Mouse (Mus musculus) olfactory bulb, adult 2 months (tissue): ENCODE measurements around the gene Gm20403. TPM values are rescaled to one million over a fixed set of nuclear protein-coding genes. Genes with fewer than 3 reads are reported as not detected.
"Not testable (repeated sequence)": the region's sequence is repeated elsewhere in the genome, so short reads cannot be mapped to it uniquely, and the experiment has no call there.

Experiments used
- H3K27ac ChIP-seq: fragments of 200-500 bp; 2 replicates; pipeline ENCODE4 v1.5.1; 2012; ENCODE audit warnings: low read depth, low read length; ENCODE audit not compliant: insufficient read depth
- H3K4me1 ChIP-seq: fragments of 200-500 bp; 2 replicates; pipeline ENCODE4 v1.6.1; 2012; ENCODE audit warnings: low read length; ENCODE audit not compliant: control insufficient read depth, insufficient read depth
- H3K4me3 ChIP-seq: fragments of 200-500 bp; 2 replicates; pipeline ENCODE4 v1.5.1; 2012; ENCODE audit warnings: mild to moderate bottlenecking, low read depth, low read length, moderate library complexity; ENCODE audit not compliant: insufficient read depth
- CTCF ChIP-seq: fragments of 200-500 bp; IDR thresholded peaks from 2 replicates; pipeline ENCODE4 v1.5.1; 2012; ENCODE audit warnings: low read depth, mild to moderate bottlenecking, low read length, moderate library complexity; ENCODE audit not compliant: insufficient read depth
- POLR2A ChIP-seq: fragments of 200-500 bp; IDR thresholded peaks from 2 replicates; pipeline ENCODE4 v1.6.1; 2012; ENCODE audit warnings: mild to moderate bottlenecking, low read depth, low read length, moderate library complexity; ENCODE audit not compliant: insufficient read depth
- WGBS: fragments of 180-500 bp; shearing (Covaris S2); methylation state at CpG from one replicate; pipeline ENCODE4 v1.1.7; 2018; 5-methylcytosine and 5-hydroxymethylcytosine counted together
- polyA plus RNA-seq: library from polyadenylated mRNA; stranded (reverse); fragments of >200 nt; gene quantifications from 2 replicates; pipeline ENCODE4 v1.2.4, GENCODE M21; 2012; ENCODE audit warnings: low replicate concordance; ENCODE audit not compliant: missing spikeins, insufficient read depth, insufficient read length

Gm20403 gene
- polyA plus RNA-seq, 1 experiment, result not detected

DNA sequence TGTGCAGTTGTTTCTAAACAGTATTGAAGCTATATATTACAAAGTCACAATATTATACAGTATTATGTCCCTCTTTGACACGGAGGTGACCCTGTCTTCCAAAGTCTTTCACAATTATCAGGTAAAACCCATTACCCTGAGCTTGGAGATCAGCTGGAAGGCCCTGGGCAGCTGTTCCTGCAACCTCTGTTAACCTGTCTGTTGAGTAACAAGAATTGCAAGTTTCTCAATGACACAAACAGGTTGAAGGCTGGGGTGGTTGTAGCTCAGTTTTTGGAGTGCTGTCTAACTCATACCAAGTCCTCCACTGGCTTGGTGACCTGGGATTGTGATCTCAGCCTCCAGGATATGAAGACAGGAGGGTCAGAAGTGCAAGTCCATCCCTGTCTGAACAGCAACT is 26.7 kb upstream of the Gm20403 start:
- 90% methylated on average over 1 of the region's 1 CpGs for WGBS
- H3K27ac ChIP-seq, result no peak overlapping the region
- no peaks in the 10 kb centered on the region for H3K4me1 ChIP-seq
- TF ChIP-seq POLR2A, result no peak
- no peak overlapping the region for H3K4me3 ChIP-seq

DNA sequence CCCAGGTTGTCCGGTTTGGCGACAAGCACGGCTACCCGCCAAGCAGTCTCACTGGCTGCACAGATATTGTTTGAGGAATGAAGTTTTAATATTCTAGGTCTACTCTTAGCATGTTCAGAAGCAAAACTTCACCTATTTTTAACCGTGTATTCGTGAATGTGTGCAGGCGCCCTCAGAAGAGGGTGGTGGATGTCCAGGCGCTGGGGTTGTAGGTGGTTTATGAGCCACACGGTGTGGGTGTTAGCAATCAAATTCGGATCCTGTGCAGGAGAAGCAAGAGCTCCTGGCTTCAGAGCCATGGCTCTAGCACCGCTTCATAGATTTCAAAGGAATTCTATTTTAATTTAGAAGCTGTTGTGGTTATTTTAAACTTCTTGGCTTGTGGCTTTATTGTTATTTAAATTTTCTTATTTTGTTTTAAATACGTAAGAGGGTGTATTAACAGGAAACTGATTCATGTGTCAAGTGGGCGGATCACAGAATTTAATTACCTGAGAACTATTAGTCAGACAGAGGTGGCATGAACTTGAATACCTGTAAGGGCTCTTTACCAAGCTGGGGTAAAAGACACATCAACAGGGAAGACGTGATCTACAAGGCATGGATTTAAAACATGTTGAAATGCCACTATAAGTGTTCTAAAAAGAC is 21.2 kb upstream of the Gm20403 start:
- H3K27ac ChIP-seq, result no peak overlapping the region
- 47% methylated on average over 14 of the region's 14 CpGs for WGBS
- peaks cover 4% of the 10 kb centered on the region for H3K4me1 ChIP-seq
- TF ChIP-seq POLR2A, result no peak
- TF ChIP-seq CTCF, result no peak
- H3K4me3 ChIP-seq, result no peak overlapping the region

- Histone ChIP-seq H3K27ac (no peak overlapping the region), H3K4me3 (no peak overlapping the region), H3K4me1 (peaks cover 4% of the 10 kb centered on the region)
- TF ChIP-seq CTCF, result no peak
- whole genome bisulfite sequencing, result 87% methylated on average over 7 of the region's 7 CpGs
These were observed 19.7 kb upstream of the Gm20403 start for GRCm38 (mm10) chr12:55006071-55006470.

GRCm38 (mm10) chr12:55004396-55004795 is 18.1 kb upstream of the Gm20403 start:
- TF ChIP-seq CTCF, result no peak
- TF ChIP-seq POLR2A, result no peak
- Histone ChIP-seq H3K4me1 (peaks cover 4% of the 10 kb centered on the region), H3K27ac (no peak overlapping the region), H3K4me3 (no peak overlapping the region)
- 95% methylated on average over 3 of the region's 3 CpGs for WGBS

DNA sequence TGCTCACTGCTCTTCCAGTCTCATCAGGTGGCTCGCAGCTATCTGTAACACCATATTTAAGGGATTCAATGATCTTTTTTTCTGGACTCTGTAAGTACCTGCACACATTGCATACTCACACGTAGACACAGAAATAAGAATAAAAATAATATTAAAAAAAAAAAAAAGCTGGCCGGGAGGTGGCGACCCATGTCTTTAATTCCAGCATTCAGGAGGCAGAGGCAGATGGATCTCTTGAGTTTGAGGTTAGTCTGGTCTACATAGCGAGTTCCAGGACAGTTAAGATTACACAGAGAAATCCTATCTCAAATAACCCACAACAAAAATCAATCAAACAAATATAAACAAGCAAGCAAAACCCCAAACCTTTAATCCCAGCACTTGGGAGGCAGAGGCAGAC is 17.5 kb upstream of the Gm20403 start:
- no peak overlapping the region for H3K27ac ChIP-seq
- TF ChIP-seq CTCF (no peak), POLR2A (no peak)
- WGBS, result 94% methylated on average over 5 of the region's 5 CpGs

GRCm38 (mm10) chr12:55002532-55002931 is 16.2 kb upstream of the Gm20403 start:
- not testable (repeated sequence) for H3K27ac ChIP-seq, H3K4me3 ChIP-seq, H3K4me1 ChIP-seq
- WGBS, result 93% methylated on average over 7 of the region's 7 CpGs

More for the DNA sequence above, 17.5 kb upstream of the Gm20403 start:
- Histone ChIP-seq H3K4me3 (no peak overlapping the region), H3K4me1 (peaks cover 4% of the 10 kb centered on the region)

DNA sequence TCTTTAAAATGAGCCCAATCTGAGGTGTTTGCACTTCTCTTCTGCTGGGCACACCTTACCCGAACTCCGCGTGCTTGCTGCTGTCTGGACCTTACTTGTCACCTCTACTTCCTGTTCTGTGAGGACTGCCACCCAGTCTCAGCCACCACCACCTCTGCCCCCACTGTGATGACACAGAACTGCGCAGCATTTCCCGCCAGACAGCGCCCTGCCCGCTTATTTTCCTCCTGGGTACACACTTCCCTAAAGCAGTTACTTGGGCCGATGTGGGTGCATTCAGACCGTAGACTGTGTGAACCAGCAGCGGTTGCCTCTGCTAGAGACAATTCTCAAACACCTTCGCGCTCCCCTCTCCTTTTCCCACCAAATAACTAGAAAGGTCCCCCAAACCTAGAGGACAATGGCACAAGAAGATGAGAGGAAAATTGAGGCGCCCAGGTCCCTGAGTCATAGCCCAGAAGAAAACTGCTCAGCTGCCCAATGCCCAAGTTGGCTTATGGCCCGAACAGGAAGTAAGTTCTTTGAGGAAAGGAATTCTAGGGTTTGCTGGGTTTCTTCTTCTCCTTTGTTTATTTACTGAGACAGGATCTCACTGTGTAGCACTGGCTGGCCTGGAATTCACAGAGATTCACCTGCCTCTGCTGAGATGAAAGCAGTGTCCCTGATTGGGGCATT is 12.8 kb upstream of the Gm20403 start:
- no peaks in the 10 kb centered on the region for H3K4me1 ChIP-seq
- TF ChIP-seq POLR2A, result no peak
- 87% methylated on average over 14 of the region's 14 CpGs for WGBS
- no peak overlapping the region for H3K27ac ChIP-seq
- H3K4me3 ChIP-seq, result no peak overlapping the region

GRCm38 (mm10) chr12:54998411-54998810 is 12.1 kb upstream of the Gm20403 start:
- H3K4me3 ChIP-seq, result no peak overlapping the region
- H3K27ac ChIP-seq, result no peak overlapping the region
- WGBS, result 82% methylated on average over 5 of the region's 5 CpGs
- no peaks in the 10 kb centered on the region for H3K4me1 ChIP-seq
- TF ChIP-seq POLR2A (no peak), CTCF (no peak)

DNA sequence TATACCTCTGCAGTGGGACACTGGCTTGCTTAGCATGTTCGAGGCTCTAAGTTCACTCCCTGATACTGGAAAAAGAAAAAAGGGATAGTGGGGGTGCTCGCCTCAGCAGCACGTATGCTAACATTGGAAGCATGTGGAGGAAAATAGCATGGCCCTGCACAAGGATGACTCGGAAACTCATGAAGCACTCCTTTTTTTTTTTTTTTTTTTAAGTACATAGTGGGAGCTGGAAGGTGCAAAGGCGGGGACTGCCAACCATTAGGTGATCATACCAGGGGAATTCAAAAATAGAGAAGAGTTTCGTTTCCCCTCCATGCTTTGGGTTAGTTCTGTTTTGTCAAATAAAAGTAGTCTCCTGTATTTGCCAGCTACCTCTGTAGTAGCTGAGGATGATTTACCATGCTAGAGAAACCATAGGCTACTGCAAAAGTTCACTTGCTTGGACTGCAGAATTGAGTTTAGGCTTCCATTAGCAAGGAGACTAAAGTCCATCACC is 10.7 kb upstream of the Gm20403 start:
- Histone ChIP-seq H3K4me3 (no peak overlapping the region), H3K4me1 (no peaks in the 10 kb centered on the region), H3K27ac (no peak overlapping the region)
- 90% methylated on average over 6 of the region's 6 CpGs for WGBS
- TF ChIP-seq POLR2A (no peak), CTCF (no peak)

- TF ChIP-seq CTCF (no peak), POLR2A (no peak)
- Histone ChIP-seq H3K4me1 (no peaks in the 10 kb centered on the region), H3K4me3 (no peak overlapping the region), H3K27ac (no peak overlapping the region)
- 76% methylated on average over 3 of the region's 3 CpGs for WGBS
These were observed 9.6 kb upstream of the Gm20403 start for GRCm38 (mm10) chr12:54995965-54996364.
